In genomic region chr10:128367899-128368401, GRCm38 (mm10) we compare ENCODE assay signal across 1 mouse cellular context.
TF ChIP-seq lines count a peak whose summit lies in the region.

No protein-coding gene starts in this region.

TF ChIP-seq in CH12.LX, 34 proteins besides CTCF, POLR2A, EP300 and RAD21 (continued from another document):
- no peak for TF ChIP-seq BHLHE40 (IDR thresholded peaks at IDR 0.05; ENCODE audit: low read depth, low read length)
